Mouse (Mus musculus) erythroid progenitor cell, adult 5-6 weeks (primary cell): ENCODE data around the gene Tas2r135. TPM values are rescaled to one million over a fixed set of nuclear protein-coding genes. Genes with fewer than 3 reads are reported as not detected.

Source experiments
- ATAC-seq: replicated peaks from 2 replicates; pipeline ENCODE4 v1.8.0; 2016; ENCODE audit warnings: moderate number of reproducible peaks, mild to moderate bottlenecking, moderate TSS enrichment, inconsistent platforms; ENCODE audit not compliant: poor library complexity, low FRiP score, severe bottlenecking
- total RNA-seq, 2 experiments: library from RNA; stranded (forward) in 1 of 2; stranded (reverse) in 1 of 2; fragments of 150-400 nt in 1 of 2; fragments of 186-747, 209-891 nt in 1 of 2; gene quantifications; 2 replicates each; pipeline versions ENCODE4 v1.2.3 to v1.2.4; 2015 to 2017; ENCODE audit warnings: low replicate concordance in 2 of 2

The Tas2r135 gene
- total RNA-seq, 2 experiments from 2014 or later: not detected

DNA sequence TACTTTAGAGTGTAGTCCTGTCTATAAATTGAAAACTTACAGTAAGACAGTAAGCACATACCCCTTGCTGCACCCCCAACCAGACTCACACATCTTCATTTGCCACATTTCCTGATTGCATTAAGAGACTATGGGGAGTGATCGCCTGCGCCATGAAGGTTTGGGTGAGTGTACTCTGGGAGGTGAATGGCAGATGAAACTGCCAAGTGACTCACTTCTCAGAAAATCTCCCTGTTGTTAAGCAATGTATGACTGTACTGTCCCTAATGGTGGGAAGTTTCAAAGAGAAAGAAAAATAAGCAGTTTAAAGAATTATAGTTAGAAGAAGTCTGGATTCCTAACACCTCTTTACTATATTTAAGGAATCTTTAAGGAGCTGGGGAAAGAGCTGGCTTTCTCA lies 14.2 kb downstream of the Tas2r135 start:
- no peak for ATAC-seq

DNA sequence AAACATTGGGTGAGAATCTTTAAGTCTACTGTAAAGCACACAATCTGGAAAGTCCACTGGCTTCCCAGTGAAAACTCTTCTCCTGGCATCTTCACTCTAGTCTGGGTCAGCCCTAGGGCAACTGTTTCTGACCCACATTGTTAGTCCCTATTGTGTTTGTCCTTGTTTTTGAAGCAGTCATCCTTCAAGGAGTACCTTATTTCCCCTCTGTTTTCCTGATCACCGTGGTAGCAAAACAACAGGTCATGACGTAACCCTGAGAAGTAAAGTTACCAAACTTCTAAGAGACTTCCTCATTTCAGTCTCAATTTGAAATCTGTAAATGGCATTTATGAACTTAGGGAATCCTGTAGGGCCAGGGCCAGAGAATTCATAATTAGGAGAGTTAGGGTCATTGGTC lies 16.2 kb downstream of the Tas2r135 start:
- ATAC-seq: no peak

DNA sequence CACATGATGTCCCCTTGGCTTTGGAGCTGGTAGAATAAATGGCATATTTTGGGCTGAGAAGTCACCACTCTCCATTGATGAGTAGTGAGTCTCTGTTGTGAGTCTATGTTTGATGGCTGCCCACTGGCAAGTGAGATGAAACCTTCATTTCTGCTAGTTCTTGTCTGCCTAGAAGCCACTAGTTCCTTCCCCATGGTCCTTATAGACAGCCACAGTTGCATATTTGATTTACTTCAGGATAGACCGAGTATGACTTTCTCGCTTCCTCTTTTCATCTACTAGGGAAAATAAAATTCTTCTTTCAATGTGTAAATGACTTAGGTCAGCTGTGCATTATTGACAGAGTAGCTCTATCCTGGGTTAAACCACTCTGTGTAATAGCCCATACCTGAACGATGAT lies 19.2 kb downstream of the Tas2r135 start:
- ATAC-seq: no peak

DNA sequence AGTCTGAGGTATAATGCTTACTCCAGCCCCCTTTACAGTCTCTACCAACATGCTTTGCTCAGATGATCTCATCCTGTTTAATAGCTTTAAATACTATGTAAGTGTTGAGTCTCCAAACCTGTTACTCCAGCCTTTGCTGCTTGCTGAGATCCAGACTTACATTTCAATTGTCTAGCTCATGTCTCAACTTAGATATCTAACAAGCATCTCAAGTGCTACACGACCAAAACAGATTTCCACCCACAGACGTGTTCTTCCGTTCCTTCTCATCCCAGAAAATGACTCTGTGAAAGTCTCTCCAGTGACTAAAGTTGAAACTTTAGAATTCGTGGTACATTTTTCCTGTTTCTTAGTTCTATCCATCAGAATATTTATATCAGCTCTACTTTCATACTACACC lies 21.1 kb downstream of the Tas2r135 start:
- no peak for ATAC-seq

DNA sequence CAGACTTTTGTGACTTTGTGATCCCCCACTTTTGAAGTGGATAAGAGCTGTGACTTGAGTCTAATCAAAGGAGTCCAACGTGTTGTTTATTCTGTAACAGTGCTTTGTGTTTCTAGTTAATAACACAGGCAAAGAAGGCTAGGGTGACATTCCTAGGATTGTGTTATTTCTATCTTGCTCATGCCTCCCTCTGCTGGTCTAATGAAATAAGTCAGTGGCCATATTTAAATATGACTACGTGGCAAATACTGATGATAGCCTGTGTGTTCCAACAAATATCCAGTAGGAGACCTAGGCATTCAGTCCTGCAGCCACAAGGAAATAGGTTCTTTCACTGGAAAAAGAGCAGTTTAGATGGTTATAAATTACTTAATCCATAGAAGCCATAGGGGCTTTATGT lies 28.3 kb downstream of the Tas2r135 start:
- no peak for ATAC-seq

DNA sequence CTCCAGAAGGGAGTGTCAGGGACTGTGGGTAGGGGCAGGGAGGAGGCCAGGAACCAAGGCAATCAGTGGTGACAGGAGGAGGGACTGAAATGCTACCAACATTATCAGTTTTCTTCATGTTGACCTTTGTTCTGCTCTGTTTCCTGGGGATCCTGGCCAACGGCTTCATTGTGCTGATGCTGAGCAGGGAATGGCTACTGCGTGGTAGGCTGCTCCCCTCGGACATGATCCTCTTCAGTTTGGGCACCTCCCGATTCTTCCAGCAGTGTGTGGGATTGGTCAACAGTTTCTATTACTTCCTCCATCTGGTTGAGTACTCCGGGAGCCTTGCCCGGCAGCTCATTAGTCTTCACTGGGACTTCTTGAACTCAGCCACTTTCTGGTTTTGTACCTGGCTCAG lies 29.2 kb downstream of the Tas2r135 start, which contains the start of gene Tas2r126:
Gene Tas2r126 (plus strand): TSS at position 90 of the 400 bp plus-strand sequence.
- no peak for ATAC-seq

DNA sequence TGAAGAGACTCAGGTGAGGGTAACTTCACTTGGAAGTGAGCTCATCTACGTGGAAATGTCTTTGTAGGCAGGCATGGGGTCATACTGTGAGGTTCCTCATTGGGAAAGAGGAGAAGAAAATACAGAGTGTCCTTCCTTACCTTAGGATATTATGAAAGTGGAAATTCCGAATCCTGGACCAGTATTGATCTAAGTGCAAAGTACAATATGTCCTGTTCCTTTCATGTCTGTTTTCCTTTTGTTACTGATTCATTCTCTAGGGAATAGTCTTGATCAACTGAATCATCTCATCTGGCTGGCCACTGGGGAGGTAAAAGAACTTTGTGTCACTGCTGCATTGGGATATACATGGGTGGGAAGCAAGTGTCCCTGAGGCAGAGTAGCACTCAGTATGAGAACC lies 30.3 kb downstream of the Tas2r135 start:
- no peak for ATAC-seq

DNA sequence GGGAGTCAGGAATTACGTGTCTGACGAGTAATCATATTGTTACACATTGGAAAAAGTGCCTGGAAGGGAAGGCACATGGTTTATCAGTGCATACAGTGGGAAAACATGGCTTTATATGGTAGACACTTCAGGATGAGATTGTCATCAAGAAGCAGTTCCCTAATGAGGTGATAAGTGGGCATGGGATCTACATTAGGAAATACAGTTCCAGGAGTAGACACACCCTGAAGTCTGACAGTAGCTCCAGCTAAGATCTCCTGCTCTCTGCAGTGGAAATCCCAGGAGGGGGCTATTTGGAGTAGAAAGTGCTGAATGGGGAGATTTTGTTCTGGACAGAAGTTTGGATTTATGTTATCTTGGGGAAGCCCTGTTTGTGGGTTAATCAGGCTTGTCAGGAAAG lies 36.2 kb downstream of the Tas2r135 start:
- no peak for ATAC-seq

DNA sequence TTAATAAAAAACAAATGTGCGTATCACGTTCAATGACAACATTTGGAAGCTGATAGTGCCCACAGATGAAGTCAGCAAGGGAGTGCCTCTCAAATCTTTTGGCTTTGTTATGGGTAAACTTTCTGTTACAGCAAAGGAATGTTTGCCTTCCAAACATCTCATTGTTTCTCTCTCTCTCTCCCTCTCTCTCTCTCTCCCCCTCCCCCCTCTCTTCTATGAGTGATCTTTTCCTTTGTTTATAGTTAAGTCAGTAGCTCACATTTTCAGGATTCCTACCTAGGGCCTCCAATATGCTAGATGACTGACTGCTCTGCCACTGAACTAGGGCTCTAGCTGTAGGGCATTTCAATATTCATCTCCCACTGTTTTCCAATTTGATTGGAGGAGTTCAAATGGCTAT lies 39.3 kb downstream of the Tas2r135 start:
- ATAC-seq: no peak

DNA sequence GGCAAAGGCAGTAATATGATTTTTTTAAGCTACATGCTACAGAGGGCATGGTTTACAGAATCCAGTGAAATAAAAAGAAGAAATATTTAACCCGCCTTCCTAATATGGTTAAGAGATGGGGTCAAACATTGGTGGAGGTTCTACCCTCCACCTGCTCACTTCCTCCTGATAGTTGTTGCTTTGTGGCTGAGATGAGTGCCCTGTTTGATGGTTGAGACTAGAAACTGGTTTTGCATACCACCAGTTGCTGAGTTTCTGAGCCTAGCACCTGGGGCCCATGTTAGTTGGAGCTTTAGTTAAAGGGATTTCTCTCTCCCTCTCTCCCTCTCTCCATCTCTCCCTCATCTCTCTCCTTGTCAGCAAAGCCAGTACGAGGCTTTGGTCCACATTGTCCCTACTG lies 42.1 kb downstream of the Tas2r135 start:
- no peak for ATAC-seq

Other genes starting within 250 kb of the Tas2r135 start
- not detected in 2 replicates for gene Tas2r144, start 190.1 kb upstream of the Tas2r135 start, total RNA-seq (2015; ENCODE audit: low replicate concordance)
- not detected in 2 replicates for gene Tas2r144, start 190.1 kb upstream of the Tas2r135 start, total RNA-seq (2017; ENCODE audit: low replicate concordance)
- gene Gstk1, start 159.5 kb upstream of the Tas2r135 start, total RNA-seq (2015; ENCODE audit: low replicate concordance): 5.4 and 20.1 TPM in 2 replicates
- gene Gstk1, start 159.5 kb upstream of the Tas2r135 start, total RNA-seq (2017; ENCODE audit: low replicate concordance): 2.1 and 3.8 TPM in 2 replicates
- not detected in 2 replicates for gene Tmem139, start 143.5 kb upstream of the Tas2r135 start, total RNA-seq (2015; ENCODE audit: low replicate concordance)
- gene Tmem139, start 143.5 kb upstream of the Tas2r135 start, total RNA-seq (2017; ENCODE audit: low replicate concordance): not detected in 2 replicates
- gene Casp2, start 140.4 kb upstream of the Tas2r135 start, total RNA-seq (2015; ENCODE audit: low replicate concordance): 66.3 and 108 TPM in 2 replicates
- 46.6 and 60.7 TPM in 2 replicates for gene Casp2, start 140.4 kb upstream of the Tas2r135 start, total RNA-seq (2017; ENCODE audit: low replicate concordance)
- gene Clcn1, start 118.7 kb upstream of the Tas2r135 start, total RNA-seq (2015; ENCODE audit: low replicate concordance): 1.3 TPM in 1 of 2 replicates, not detected in the other
- 0.38 TPM in 1 of 2 replicates, not detected in the other for gene Clcn1, start 118.7 kb upstream of the Tas2r135 start, total RNA-seq (2017; ENCODE audit: low replicate concordance)
- gene Fam131b, start 80.8 kb upstream of the Tas2r135 start, total RNA-seq (2015; ENCODE audit: low replicate concordance): not detected in 2 replicates
- not detected in 2 replicates for gene Fam131b, start 80.8 kb upstream of the Tas2r135 start, total RNA-seq (2017; ENCODE audit: low replicate concordance)
- gene Zyx, start 55.8 kb upstream of the Tas2r135 start, total RNA-seq (2015; ENCODE audit: low replicate concordance): 37.3 and 45.0 TPM in 2 replicates
- 5.9 and 12.8 TPM in 2 replicates for gene Zyx, start 55.8 kb upstream of the Tas2r135 start, total RNA-seq (2017; ENCODE audit: low replicate concordance)
- not detected in 2 replicates for gene Epha1, start 32.2 kb upstream of the Tas2r135 start, total RNA-seq (2015; ENCODE audit: low replicate concordance)
- gene Epha1, start 32.2 kb upstream of the Tas2r135 start, total RNA-seq (2017; ENCODE audit: low replicate concordance): not detected in 2 replicates
- gene Tas2r143, start 5.2 kb upstream of the Tas2r135 start, total RNA-seq (2015; ENCODE audit: low replicate concordance): not detected in 2 replicates
- not detected in 2 replicates for gene Tas2r143, start 5.2 kb upstream of the Tas2r135 start, total RNA-seq (2017; ENCODE audit: low replicate concordance)
- not detected in 2 replicates for gene Tas2r126, start 29.1 kb downstream of the Tas2r135 start, total RNA-seq (2015; ENCODE audit: low replicate concordance)
- gene Tas2r126, start 29.1 kb downstream of the Tas2r135 start, total RNA-seq (2017; ENCODE audit: low replicate concordance): not detected in 2 replicates
- gene Olfr458, start 59.8 kb downstream of the Tas2r135 start, total RNA-seq (2015; ENCODE audit: low replicate concordance): not detected in 2 replicates
- not detected in 2 replicates for gene Olfr458, start 59.8 kb downstream of the Tas2r135 start, total RNA-seq (2017; ENCODE audit: low replicate concordance)
- gene Olfr457, start 70.9 kb downstream of the Tas2r135 start, total RNA-seq (2015; ENCODE audit: low replicate concordance): not detected in 2 replicates
- not detected in 2 replicates for gene Olfr457, start 70.9 kb downstream of the Tas2r135 start, total RNA-seq (2017; ENCODE audit: low replicate concordance)
- not detected in 2 replicates for gene Olfr456, start 81.8 kb downstream of the Tas2r135 start, total RNA-seq (2015; ENCODE audit: low replicate concordance)
- gene Olfr456, start 81.8 kb downstream of the Tas2r135 start, total RNA-seq (2017; ENCODE audit: low replicate concordance): not detected in 2 replicates
- not detected in 2 replicates for gene Olfr455, start 142.2 kb downstream of the Tas2r135 start, total RNA-seq (2015; ENCODE audit: low replicate concordance)
- gene Olfr455, start 142.2 kb downstream of the Tas2r135 start, total RNA-seq (2017; ENCODE audit: low replicate concordance): not detected in 2 replicates
- gene Tcaf3, start 192.3 kb downstream of the Tas2r135 start, total RNA-seq (2015; ENCODE audit: low replicate concordance): not detected in 2 replicates
- gene Tcaf3, start 192.3 kb downstream of the Tas2r135 start, total RNA-seq (2017; ENCODE audit: low replicate concordance): not detected in 2 replicates
- not detected in 2 replicates for gene Tcaf2, start 239.8 kb downstream of the Tas2r135 start, total RNA-seq (2015; ENCODE audit: low replicate concordance)
- not detected in 2 replicates for gene Tcaf2, start 239.8 kb downstream of the Tas2r135 start, total RNA-seq (2017; ENCODE audit: low replicate concordance)